Mouse (Mus musculus) liver, adult 2 months (tissue): ENCODE measurements around the gene Cux1. TPM values are rescaled to one million over a fixed set of nuclear protein-coding genes. Genes with fewer than 3 reads are reported as not detected.
A peak's percentile ranks its signal among the peaks of the same experiment; 100 is the strongest.

ENCODE experiments used
- DNase-seq: peaks from one replicate; pipeline ENCODE4 v3.0.0-alpha.2; 2011; ENCODE audit warnings: low read depth, low spot score; ENCODE audit errors: extremely low read depth
- H3K27ac ChIP-seq: fragments of 200-500 bp; replicated peaks from 2 replicates; pipeline ENCODE4 v1.5.1; 2012; ENCODE audit warnings: low read depth, mild to moderate bottlenecking, control low read depth, inconsistent platforms, low read length; ENCODE audit not compliant: insufficient read depth
- H3K27me3 ChIP-seq: fragments of 200-500 bp; 2 replicates; pipeline ENCODE4 v1.6.1; 2012; ENCODE audit warnings: mild to moderate bottlenecking, moderate library complexity, low read length, inconsistent platforms; ENCODE audit not compliant: control insufficient read depth, insufficient read depth
- H3K36me3 ChIP-seq: fragments of 200-500 bp; 2 replicates; pipeline ENCODE4 v1.6.1; 2012; ENCODE audit warnings: low read length, inconsistent platforms; ENCODE audit not compliant: control insufficient read depth, insufficient read depth
- H3K4me1 ChIP-seq: fragments of 200-500 bp; 2 replicates; pipeline ENCODE4 v1.6.1; 2011; ENCODE audit warnings: low read length; ENCODE audit not compliant: control insufficient read depth, insufficient read depth
- H3K4me3 ChIP-seq: fragments of 200-500 bp; 2 replicates; pipeline ENCODE4 v1.5.1; 2011; ENCODE audit warnings: low read depth, mild to moderate bottlenecking, control low read depth, low read length, moderate library complexity; ENCODE audit not compliant: insufficient read depth
- H3K79me2 ChIP-seq: fragments of 200-500 bp; 2 replicates; pipeline ENCODE4 v1.6.1; 2012; ENCODE audit warnings: inconsistent platforms, mild to moderate bottlenecking, low read length, moderate library complexity; ENCODE audit not compliant: control insufficient read depth, insufficient read depth
- H3K9ac ChIP-seq: fragments of 200-500 bp; 2 replicates; pipeline ENCODE4 v1.6.1; 2012; ENCODE audit warnings: low read depth, mild to moderate bottlenecking, control low read depth, inconsistent platforms, low read length
- CTCF ChIP-seq: fragments of 200-500 bp; IDR thresholded peaks from 2 replicates; pipeline ENCODE4 v1.5.1; 2011; ENCODE audit warnings: low read depth, low read length, control low read depth
- POLR2A ChIP-seq: fragments of 200-500 bp; IDR thresholded peaks from 2 replicates; pipeline ENCODE4 v1.6.1; 2011; ENCODE audit warnings: low read length, control low read depth; ENCODE audit not compliant: insufficient read depth; ENCODE audit errors: extremely low read depth
- WGBS: fragments of 180-500 bp; shearing (Covaris S2); methylation state at CpG from one replicate; pipeline ENCODE4 v1.1.7; 2018; 5-methylcytosine and 5-hydroxymethylcytosine counted together
- polyA plus RNA-seq: library from polyadenylated mRNA; depleted of rRNA; stranded (reverse); fragments of >200 nt; gene quantifications from 2 replicates; pipeline ENCODE4 v1.2.3, GENCODE M21; 2012
- total RNA-seq: library from RNA; depleted of rRNA; stranded (reverse); fragments of >200 nt; gene quantifications from 2 replicates; pipeline ENCODE4 v1.2.3, GENCODE M21; 2014

Gene Cux1
- total and polyA plus RNA-seq, 2 experiments, result 11.6 to 12.6 TPM

DNA sequence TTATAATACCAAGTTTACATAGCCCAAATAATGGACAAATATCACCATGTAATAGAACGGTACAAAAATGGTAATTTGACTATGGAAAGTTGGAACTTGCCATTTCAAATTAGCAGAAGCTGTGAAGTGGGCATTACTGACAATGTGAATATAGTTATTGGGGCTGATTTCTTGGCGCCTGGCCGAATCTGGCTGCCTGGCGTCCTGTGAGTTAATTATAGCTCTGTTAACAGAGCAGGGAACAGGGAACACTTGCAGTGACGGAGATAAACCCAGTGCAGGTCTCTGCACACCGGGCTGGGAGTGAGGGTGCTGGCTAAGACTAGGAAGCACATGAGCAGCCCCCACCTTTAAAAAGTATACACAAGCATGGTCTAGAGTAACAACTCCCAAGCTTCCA, 104.7 kb downstream of the Cux1 start:
- Histone ChIP-seq H3K4me3 (no peak overlapping the region), H3K27me3 (no peaks in the 10 kb centered on the region), H3K27ac (no peak overlapping the region), H3K36me3 (no peaks in the 10 kb centered on the region), H3K4me1 (peaks cover 6% of the 10 kb centered on the region), H3K9ac (no peak overlapping the region), H3K79me2 (peaks cover 4% of the 10 kb centered on the region; the same call in 1 of the 2 replicates)
- TF ChIP-seq CTCF (no peak), POLR2A (no peak)
- DNase-seq, result no peak
- WGBS, result 81% methylated on average over 6 of the region's 6 CpGs

DNA sequence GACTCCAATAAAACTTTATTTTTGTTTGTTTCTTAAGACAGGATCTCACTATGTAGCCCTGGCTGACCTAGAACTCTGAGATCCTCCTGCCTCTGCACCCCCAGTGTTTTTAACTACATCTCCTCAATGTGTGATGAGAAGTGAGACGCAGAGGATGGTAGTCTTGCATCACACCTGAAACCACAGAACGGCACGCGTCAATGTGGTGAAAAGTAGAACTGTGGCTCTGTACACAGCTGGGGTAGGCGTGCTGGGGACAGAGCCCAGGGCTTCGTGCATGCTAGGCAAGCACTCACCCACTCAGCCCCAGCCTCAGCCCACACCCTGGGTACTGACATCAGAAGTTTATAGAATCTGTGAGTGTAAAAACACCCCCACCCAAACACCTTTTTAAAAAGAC, 107.4 kb downstream of the Cux1 start:
- Histone ChIP-seq H3K79me2 (peaks cover 4% of the 10 kb centered on the region; the same call in 1 of the 2 replicates), H3K36me3 (no peaks in the 10 kb centered on the region), H3K4me1 (peaks cover 4% of the 10 kb centered on the region; the same call in 1 of the 2 replicates), H3K9ac (no peak overlapping the region), H3K27ac (no peak overlapping the region), H3K4me3 (no peak overlapping the region), H3K27me3 (no peaks in the 10 kb centered on the region)
- 81% methylated on average over 6 of the region's 6 CpGs for WGBS
- no peak for DNase-seq
- TF ChIP-seq CTCF, result no peak
- no peak for TF ChIP-seq POLR2A

DNA sequence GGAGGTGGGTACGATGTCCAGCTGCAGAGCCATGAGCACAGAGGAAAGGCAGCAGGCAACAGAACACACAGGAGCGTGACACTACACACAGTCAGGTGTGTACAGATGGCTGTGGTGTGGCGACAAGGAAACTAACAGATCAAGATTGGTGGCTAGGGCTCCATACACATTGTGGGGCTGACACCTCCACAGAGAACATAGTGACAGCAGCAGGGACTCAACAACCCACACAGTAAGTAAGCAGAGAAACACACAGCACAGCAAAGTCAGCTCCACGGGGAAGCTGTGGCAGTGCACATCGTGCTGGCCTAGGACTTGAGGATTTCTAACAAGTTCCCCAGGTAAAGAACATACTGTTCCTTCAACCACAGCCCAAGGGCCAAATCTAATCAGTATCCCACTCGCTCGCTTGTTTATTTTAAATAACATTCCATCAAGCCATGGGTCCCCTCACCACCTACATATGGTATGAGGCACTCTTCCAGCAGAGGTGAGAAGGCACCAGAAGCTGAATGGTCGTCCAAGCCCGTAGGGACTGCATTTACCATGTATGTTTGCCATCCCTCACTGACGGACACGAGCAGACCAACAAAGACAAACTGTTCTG, 108.3 kb downstream of the Cux1 start:
- 90% methylated on average over 11 of the region's 11 CpGs for WGBS
- 0 out of 2 replicates have a peak, but pooled peaks cover 3% of the 10 kb centered on the region for H3K4me1 ChIP-seq
- TF ChIP-seq CTCF, result no peak
- no peak for TF ChIP-seq POLR2A
- H3K9ac ChIP-seq, result no peak overlapping the region
- DNase-seq, result no peak
- no peak overlapping the region for H3K4me3 ChIP-seq
- no peaks in the 10 kb centered on the region for H3K36me3 ChIP-seq
- no peaks in the 10 kb centered on the region for H3K27me3 ChIP-seq
- peaks cover 7% of the 10 kb centered on the region; the same call in 1 of the 2 replicates for H3K79me2 ChIP-seq
- H3K27ac ChIP-seq, result no peak overlapping the region

DNA sequence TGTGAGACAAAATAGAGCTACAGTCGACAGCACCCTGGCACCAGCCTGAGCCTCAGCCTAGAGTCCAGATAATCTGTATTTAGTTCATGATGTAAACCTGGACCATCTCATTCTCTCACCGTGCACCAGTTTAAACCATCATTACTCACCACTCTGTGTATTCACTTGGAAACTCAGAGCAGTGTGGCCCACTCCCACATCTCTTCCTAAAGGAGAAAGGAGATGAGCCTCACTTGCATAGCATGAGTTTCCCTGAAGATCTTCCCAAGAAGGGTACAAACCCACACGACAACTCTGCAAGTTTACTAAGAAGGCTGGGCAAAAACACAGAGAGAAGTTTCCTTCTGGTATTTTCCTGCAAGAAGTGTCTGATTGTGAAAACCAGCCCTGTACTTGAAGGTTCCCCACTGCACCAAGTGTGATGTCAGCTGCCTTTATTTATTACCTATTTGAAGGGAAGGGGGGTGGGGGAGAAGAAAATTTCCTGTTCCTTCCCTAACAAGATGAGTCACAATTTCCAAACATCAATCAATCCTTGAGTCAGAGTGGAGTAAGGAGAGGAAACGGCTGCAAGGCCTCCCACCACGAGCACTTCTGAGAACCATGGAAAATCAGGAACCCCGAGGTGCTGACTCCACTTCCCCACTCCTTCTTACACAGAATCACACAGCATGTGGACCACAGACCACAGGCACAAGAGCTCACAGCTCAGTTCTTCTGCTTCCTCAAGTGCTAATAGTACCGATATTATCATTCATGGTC, 109.0 kb downstream of the Cux1 start:
- peak; percentile 20 for DNase-seq
- H3K4me3 ChIP-seq, result no peak overlapping the region
- 0 out of 2 replicates have a peak, but pooled peaks cover 3% of the 10 kb centered on the region for H3K4me1 ChIP-seq
- no peak overlapping the region for H3K27ac ChIP-seq
- no peaks in the 10 kb centered on the region for H3K27me3 ChIP-seq
- TF ChIP-seq CTCF (no peak), POLR2A (no peak)
- no peak overlapping the region for H3K9ac ChIP-seq
- H3K36me3 ChIP-seq, result no peaks in the 10 kb centered on the region
- H3K79me2 ChIP-seq, result peaks cover 7% of the 10 kb centered on the region; the same call in 1 of the 2 replicates
- 74% methylated on average over 7 of the region's 7 CpGs for WGBS

DNA sequence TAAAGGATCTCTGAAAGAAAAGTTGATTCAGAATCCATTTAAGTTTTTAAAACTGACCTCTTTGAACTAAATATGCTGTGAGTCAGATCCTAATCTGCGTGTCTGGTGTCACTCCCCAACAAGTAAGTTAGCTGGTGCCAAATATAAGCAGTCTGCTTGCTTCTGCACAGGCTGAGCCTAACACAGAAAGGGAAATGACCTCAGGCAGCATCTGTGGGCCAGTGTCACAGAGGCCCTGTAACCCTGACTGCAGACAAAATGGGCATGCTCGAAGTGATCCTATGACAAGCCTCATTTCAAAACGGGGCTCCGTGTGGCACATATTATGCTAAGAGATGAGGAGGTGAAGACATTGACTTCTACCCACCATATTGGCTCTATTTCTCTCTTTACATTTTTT, 110.9 kb downstream of the Cux1 start:
- no peaks in the 10 kb centered on the region for H3K27me3 ChIP-seq
- H3K9ac ChIP-seq, result no peak overlapping the region
- H3K79me2 ChIP-seq, result peaks cover 4% of the 10 kb centered on the region; the same call in 1 of the 2 replicates
- WGBS, result 80% methylated on average over 4 of the region's 4 CpGs
- no peak for DNase-seq
- H3K27ac ChIP-seq, result no peak overlapping the region
- TF ChIP-seq CTCF, result no peak
- TF ChIP-seq POLR2A, result no peak
- 0 out of 2 replicates have a peak, but pooled peaks cover 3% of the 10 kb centered on the region for H3K4me1 ChIP-seq
- H3K4me3 ChIP-seq, result no peak overlapping the region
- H3K36me3 ChIP-seq, result no peaks in the 10 kb centered on the region
